Mouse (Mus musculus) T-helper 17 cell (primary cell): Measurements from ENCODE around the gene Nme9.

Experiments
- in situ Hi-C, 2 experiments: fragments of 300-600 bp; cut with MboI, MseI; formaldehyde crosslinking; loops; 1 replicate in 1 of 2; 2 replicates in 1 of 2; pipeline ENCODE4 v1.15.1; 2025; ENCODE audit warnings: high pct_unique_total_duplicates in 2 of 2

Gene Nme9

GRCm38 (mm10) chr9:99470347-99471092 is 19.2 kb downstream of the Nme9 start:
- in situ Hi-C loops = loop anchor here in 1 of 2 experiments (5.0 to 10.0 kb wide), 2 partner anchors 107 to 1634 kb away; partner anchors contain the start of gene Dbr1

- in situ Hi-C loops = loop anchor here in 1 of 2 experiments (5.0 to 10.0 kb wide), 2 partner anchors 106 to 1633 kb away; partner anchors contain the start of gene Dbr1
Measured at GRCm38 (mm10) chr9:99471334-99471733, 20.1 kb downstream of the Nme9 start.

GRCm38 (mm10) chr9:99479181-99479711 is 28.0 kb downstream of the Nme9 start:
- in situ Hi-C loops = loop anchor here in 1 of 2 experiments (10.0 kb wide), 1 partner anchor 1626 kb away; no protein-coding TSS in a partner anchor

GRCm38 (mm10) chr9:99480764-99481163 is 29.5 kb downstream of the Nme9 start:
- in situ Hi-C loops = no loop called here

GRCm38 (mm10) chr9:99483191-99483590 is 31.9 kb downstream of the Nme9 start:
- in situ Hi-C loops = no loop called here

GRCm38 (mm10) chr9:99484632-99485031 is 33.4 kb downstream of the Nme9 start:
- in situ Hi-C loops = no loop called here

GRCm38 (mm10) chr9:99485144-99485543 is 33.9 kb downstream of the Nme9 start:
- in situ Hi-C loops = no loop called here

GRCm38 (mm10) chr9:99487126-99487695 is 35.9 kb downstream of the Nme9 start:
- in situ Hi-C loops = no loop called here

- in situ Hi-C loops = no loop called here
Measured at GRCm38 (mm10) chr9:99487841-99488240, 36.6 kb downstream of the Nme9 start.

GRCm38 (mm10) chr9:99491050-99491449 is 39.8 kb downstream of the Nme9 start:
- in situ Hi-C loops = no loop called here

GRCm38 (mm10) chr9:99492634-99493200 is 41.4 kb downstream of the Nme9 start:
- in situ Hi-C loops = no loop called here

GRCm38 (mm10) chr9:99499336-99499735 is 48.1 kb downstream of the Nme9 start:
- in situ Hi-C loops = no loop called here

GRCm38 (mm10) chr9:99505875-99506274 is 54.6 kb downstream of the Nme9 start:
- in situ Hi-C loops = no loop called here
